In genomic region chr9:97068201-97069095, GRCm38 (mm10) we compare ENCODE assay signal across 8 mouse cellular contexts. TPM values are rescaled to one million over a fixed set of nuclear protein-coding genes. Genes with fewer than 3 reads are reported as not detected.
A peak's percentile ranks its signal among the peaks of the same experiment; 100 is the strongest.
DNase-seq lines count a peak whose midpoint lies in the region; ATAC-seq and TF ChIP-seq lines count a peak whose summit lies in the region.

No protein-coding gene starts in this region.

- no peak overlapping the region for H3K4me3 ChIP-seq in CH12.LX (replicated peaks in 1 of 3; ENCODE audit: low read depth in 2 of 3, low read length in 2 of 3, poor library complexity in 1 of 3)
- H3K4me3 ChIP-seq in forebrain, embryonic 11.5 days (ENCODE audit: low read depth, low read length): no peak overlapping the region
- H3K4me3 ChIP-seq in liver, embryonic 11.5 days (ENCODE audit: low read depth, low read length): no peak overlapping the region
- no peak overlapping the region for H3K4me3 ChIP-seq in stomach, embryonic 16.5 days (replicated peaks; ENCODE audit: low read length)

- H3K79me2 ChIP-seq in CH12.LX (replicated peaks; ENCODE audit: control insufficient read depth, extremely low read depth, insufficient read depth, poor library complexity, severe bottlenecking): no peaks in the 10 kb centered on the region

- peak; percentile 71 for ATAC-seq in forebrain, embryonic 11.5 days (replicated peaks; ENCODE audit: low FRiP score)
- peak; percentile 39; the same call in 1 of the 2 replicates for ATAC-seq in liver, embryonic 11.5 days (replicated peaks; ENCODE audit: low FRiP score)
- ATAC-seq in stomach, embryonic 16.5 days (ENCODE audit: insufficient read depth, low FRiP score): peak; percentile 56; the same call in 1 of the 2 replicates

- 0 out of 4 replicates have a peak, but pooled peaks cover 0 to 3% of the 10 kb centered on the region in 2 experiments for H3K4me1 ChIP-seq in CH12.LX (ENCODE audit: control insufficient read depth in 1 of 2, insufficient read depth in 2 of 2)
- no peaks in the 10 kb centered on the region for H3K4me1 ChIP-seq in forebrain, embryonic 11.5 days (replicated peaks; ENCODE audit: control insufficient read depth, insufficient read depth, low read length)
- H3K4me1 ChIP-seq in liver, embryonic 11.5 days (replicated peaks; ENCODE audit: control insufficient read depth, insufficient read depth, low read length): no peaks in the 10 kb centered on the region
- H3K4me1 ChIP-seq in stomach, embryonic 16.5 days (ENCODE audit: control insufficient read depth, insufficient read depth, low read length): no peaks in the 10 kb centered on the region

- no peak overlapping the region for H3K9ac ChIP-seq in CH12.LX (ENCODE audit: insufficient read depth, low read depth)
- no peak overlapping the region for H3K9ac ChIP-seq in forebrain, embryonic 11.5 days (ENCODE audit: low read length)
- H3K9ac ChIP-seq in liver, embryonic 11.5 days (ENCODE audit: low read depth, low read length): no peak overlapping the region
- H3K9ac ChIP-seq in stomach, embryonic 16.5 days (ENCODE audit: low read length): no peak overlapping the region

- no peak overlapping the region for H3K4me2 ChIP-seq in CH12.LX (ENCODE audit: insufficient read depth, low read depth, poor library complexity, severe bottlenecking)
- no peak overlapping the region for H3K4me2 ChIP-seq in forebrain, embryonic 11.5 days (ENCODE audit: low read depth, low read length, severe bottlenecking)
- no peak overlapping the region for H3K4me2 ChIP-seq in liver, embryonic 11.5 days
- H3K4me2 ChIP-seq in stomach, embryonic 16.5 days (ENCODE audit: low read depth, low read length): no peak overlapping the region

- peak; percentile 78 for TF ChIP-seq RAD21 in CH12.LX (IDR thresholded peaks at IDR 0.05; ENCODE audit: low read depth, low read length)

- H3K27ac ChIP-seq in CH12.LX (ENCODE audit: insufficient read depth, low read depth): no peak overlapping the region
- no peak overlapping the region for H3K27ac ChIP-seq in forebrain, embryonic 11.5 days (ENCODE audit: low read depth, low read length)
- H3K27ac ChIP-seq in liver, embryonic 11.5 days (ENCODE audit: low read depth, low read length): no peak overlapping the region
- H3K27ac ChIP-seq in stomach, embryonic 16.5 days (ENCODE audit: low read length): no peak overlapping the region

- DNase-seq in CH12.LX (ENCODE audit: extremely low read depth): peak; percentile 83
- DNase-seq in c-Kit-negative CD71-positive TER-119-positive erythroid progenitor cells, embryonic 14.5 days (ENCODE audit: low read depth, low spot score): peak; percentile 11
- DNase-seq in forebrain, embryonic 11.5 days (ENCODE audit: low spot score): peak; percentile 86
- DNase-seq in heart, postnatal 10 days: peak; percentile 86 to 91
- peak; percentile 80 to 94 for DNase-seq in kidney, postnatal 25 days
- peak; percentile 61 for DNase-seq in liver, embryonic 11.5 days (ENCODE audit: low spot score)
- peak; percentile 86 for DNase-seq in neural tube, embryonic 10.5 days (ENCODE audit: extremely low spot score, low spot score)

- no peaks in the 10 kb centered on the region for H3K27me3 ChIP-seq in CH12.LX (replicated peaks)
- no peaks in the 10 kb centered on the region for H3K27me3 ChIP-seq in forebrain, embryonic 11.5 days (ENCODE audit: control insufficient read depth, insufficient read depth, low read length)
- H3K27me3 ChIP-seq in liver, embryonic 11.5 days (replicated peaks; ENCODE audit: control insufficient read depth, insufficient read depth, low read length): no peaks in the 10 kb centered on the region
- no peaks in the 10 kb centered on the region for H3K27me3 ChIP-seq in stomach, embryonic 16.5 days (ENCODE audit: control insufficient read depth, insufficient read depth, low read length)

- intact Hi-C loops in heart, postnatal 10 days (cut with DNase I): loop anchor here (1.0 to 2.0 kb wide), 3 partner anchors 50 to 152 kb away; partner anchors contain the start of gene Spsb4

- in situ Hi-C loops in CH12.LX (cut with MboI; ENCODE audit: low pct_ligation_motif_present, low pct_unique_long_range_greater_than_20kb, low sequenced_read_pairs): loop anchor here (10.0 kb wide), 2 partner anchors 104 to 144 kb away; no protein-coding TSS in a partner anchor

- TF ChIP-seq EP300 in CH12.LX (IDR thresholded peaks at IDR 0.05; ENCODE audit: low read length): no peak

- dilution Hi-C loops in CH12.LX (cut with MboI; ENCODE audit: extremely low pct_ligation_motif_present, extremely low pct_unique_long_range_greater_than_20kb, low sequenced_read_pairs): no loop called here

- WGBS in forebrain, embryonic 11.5 days: 55% methylated on average over 9 of the region's 9 CpGs
- WGBS in liver, embryonic 11.5 days: 61% methylated on average over 9 of the region's 9 CpGs
- 54% methylated on average over 9 of the region's 9 CpGs for WGBS in stomach, embryonic 16.5 days

- no peak for TF ChIP-seq POLR2A in CH12.LX (IDR thresholded peaks at IDR 0.05; ENCODE audit: low read depth, low read length)

- TF ChIP-seq CTCF in CH12.LX (conservative IDR thresholded peaks at IDR 0.05 in 1 of 2, IDR thresholded peaks at IDR 0.05 in 1 of 2; ENCODE audit: low read depth in 2 of 2, low read length in 2 of 2): peak; percentile 71 to 87; a peak in 3 of 4 replicates

- no peaks in the 10 kb centered on the region for H3K9me3 ChIP-seq in CH12.LX (replicated peaks; ENCODE audit: low read length)
- H3K9me3 ChIP-seq in forebrain, embryonic 11.5 days (ENCODE audit: control insufficient read depth, low read length): no peaks in the 10 kb centered on the region
- H3K9me3 ChIP-seq in liver, embryonic 11.5 days (ENCODE audit: control insufficient read depth, low read length): no peaks in the 10 kb centered on the region
- H3K9me3 ChIP-seq in stomach, embryonic 16.5 days (replicated peaks; ENCODE audit: control insufficient read depth, low read length): no peaks in the 10 kb centered on the region

- peaks cover 3 to 19% of the 10 kb centered on the region in 2 experiments for H3K36me3 ChIP-seq in CH12.LX (replicated peaks in 1 of 2; ENCODE audit: control insufficient read depth in 1 of 2, insufficient read depth in 1 of 2, low read length in 1 of 2)
- H3K36me3 ChIP-seq in forebrain, embryonic 11.5 days (ENCODE audit: control insufficient read depth, insufficient read depth, low read length): no peaks in the 10 kb centered on the region
- no peaks in the 10 kb centered on the region for H3K36me3 ChIP-seq in liver, embryonic 11.5 days (ENCODE audit: control insufficient read depth, insufficient read depth, low read length)
- no peaks in the 10 kb centered on the region for H3K36me3 ChIP-seq in stomach, embryonic 16.5 days (ENCODE audit: control insufficient read depth, insufficient read depth, low read length)

TF ChIP-seq in CH12.LX, 34 proteins besides CTCF, POLR2A, EP300 and RAD21:
- no peak for TF ChIP-seq ZMIZ1 (IDR thresholded peaks at IDR 0.05; ENCODE audit: low read depth, low read length)
- peak; percentile 85 for TF ChIP-seq SMC3 (IDR thresholded peaks at IDR 0.05; ENCODE audit: low read depth, low read length)
- 0 out of 2 replicates have a peak, but pooled peaks have one; percentile 39 for TF ChIP-seq MYC (IDR thresholded peaks at IDR 0.05; ENCODE audit: low read depth, low read length)
- no peak for TF ChIP-seq NRF1 (IDR thresholded peaks at IDR 0.05; ENCODE audit: low read depth, low read length)
- TF ChIP-seq TBP (conservative IDR thresholded peaks at IDR 0.05; ENCODE audit: low read depth, low read length): no peak
- TF ChIP-seq TCF12 (IDR thresholded peaks at IDR 0.05; ENCODE audit: low read depth, low read length): no peak

RNA-seq across cellular contexts. Expression of gene Slc25a36, which starts 42.5 kb away (rescaled TPM):
- total RNA-seq in CH12.LX (2012; rRNA removed): 12.9 and 18.7 TPM in 2 replicates
- 35.6 and 38.9 TPM in 2 replicates for total RNA-seq in CH12.LX (2014; rRNA removed)
- 12.0 and 14.9 TPM in 2 replicates for polyA plus RNA-seq in CH12.LX (2012; ENCODE audit: insufficient read length, low read depth)
- polyA plus RNA-seq in forebrain, embryonic 11.5 days (2014; fragmentation: Nextera tagmentation; extraction: Ambion mirVana): 66.1 and 78.0 TPM in 2 replicates
- total RNA-seq in heart, postnatal 10 days (2021): 10 to 100 TPM; 38.6 to 42.3 TPM
- 37.2 and 38.6 TPM in 2 replicates for polyA plus RNA-seq in liver, embryonic 11.5 days (2014; fragmentation: Nextera tagmentation; extraction: Ambion mirVana)
- 66.8 and 74.2 TPM in 2 replicates for polyA plus RNA-seq in stomach, embryonic 16.5 days (2015; fragmentation: Nextera tagmentation; extraction: Ambion mirVana)

RNA-seq across cellular contexts. Expression of gene Spsb4, which starts 49.8 kb away (rescaled TPM):
- total RNA-seq in CH12.LX (2012; rRNA removed) (not detected in 2 replicates), CH12.LX (2014; rRNA removed) (not detected in 2 replicates)
- not detected in 2 replicates for polyA plus RNA-seq in CH12.LX (2012; ENCODE audit: insufficient read length, low read depth)
- polyA plus RNA-seq in forebrain, embryonic 11.5 days (2014; fragmentation: Nextera tagmentation; extraction: Ambion mirVana): 81.8 and 84.6 TPM in 2 replicates
- 10 to 100 TPM; 11.4 to 17.9 TPM for total RNA-seq in heart, postnatal 10 days (2021)
- 6.8 and 8.1 TPM in 2 replicates for polyA plus RNA-seq in liver, embryonic 11.5 days (2014; fragmentation: Nextera tagmentation; extraction: Ambion mirVana)
- 12.1 and 14.2 TPM in 2 replicates for polyA plus RNA-seq in stomach, embryonic 16.5 days (2015; fragmentation: Nextera tagmentation; extraction: Ambion mirVana)

Comparison
In these comparisons a context has a peak if more than half of its experiments do, and no peak if none do; other contexts are left out.
1. DNase-seq: peak in every context shown above with its lines; median percentile 88 in heart, postnatal 10 days; 87 in kidney, postnatal 25 days; 86 in forebrain, embryonic 11.5 days; 86 in neural tube, embryonic 10.5 days; 83 in CH12.LX; 61 in liver, embryonic 11.5 days; 11 in c-Kit-negative CD71-positive TER-119-positive erythroid progenitor cells, embryonic 14.5 days.